Mouse (Mus musculus): ENCODE results near the gene Rnf4.

Rnf4 gene

GRCm38 (mm10) chr5:34336775-34337450, 824 bp downstream of the Rnf4 start:
- in situ Hi-C loops (cut with MboI, MseI): no loop called here

DNA sequence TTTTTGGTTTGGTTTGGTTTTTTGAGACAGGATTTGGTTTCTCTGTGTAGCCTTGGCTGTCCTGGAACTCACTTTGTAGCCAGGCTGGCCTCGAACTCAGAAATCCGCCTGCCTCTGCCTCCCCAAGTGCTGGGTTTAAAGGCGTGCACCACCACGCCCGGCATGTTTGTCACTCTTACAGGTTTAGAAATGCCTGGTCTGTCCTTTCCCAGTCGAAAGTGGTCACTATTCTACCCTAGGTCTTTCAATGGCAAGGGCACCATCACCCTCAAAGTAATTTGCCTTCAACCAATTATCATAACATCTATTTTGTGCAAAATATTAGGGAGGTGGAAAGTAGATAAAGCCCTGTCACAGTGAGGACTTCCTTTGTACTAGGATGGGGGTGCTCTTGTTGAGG, 4.2 kb downstream of the Rnf4 start:
- in situ Hi-C loops (cut with MboI, MseI): loop anchor here (10.0 kb wide), 1 partner anchor 285 kb away; no protein-coding TSS in a partner anchor

DNA sequence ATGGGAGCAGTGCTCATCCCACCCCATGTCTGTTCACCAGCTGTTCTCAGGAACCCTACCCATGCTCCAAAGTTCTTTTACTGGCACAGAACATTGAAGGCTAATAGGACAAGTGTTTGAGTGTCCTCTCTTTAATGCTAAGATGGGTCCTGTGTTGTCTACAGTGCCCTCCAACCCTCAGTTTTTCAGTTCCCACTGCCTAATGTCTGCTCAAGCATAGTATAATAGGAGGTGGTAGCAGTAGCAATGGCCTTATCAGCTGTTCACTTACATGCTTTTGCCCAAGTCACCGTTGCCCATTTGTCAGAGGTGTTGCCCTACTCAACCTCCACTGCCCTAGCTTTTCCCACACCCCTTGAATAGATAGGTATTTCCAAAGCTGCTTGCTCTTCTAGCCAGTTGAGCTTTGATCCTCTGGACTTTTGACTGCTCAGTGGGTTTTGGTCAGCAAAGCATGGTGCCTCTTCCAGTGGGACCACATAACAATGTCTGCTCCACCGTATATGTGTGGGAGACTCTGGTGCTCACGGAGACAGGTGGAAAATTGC, 16.1 kb downstream of the Rnf4 start:
- in situ Hi-C loops (cut with MboI, MseI): loop anchor here (10.0 kb wide), 1 partner anchor 293 kb away; no protein-coding TSS in a partner anchor

- in situ Hi-C loops (cut with MboI, MseI): no loop called here
These were observed 24.2 kb downstream of the Rnf4 start for GRCm38 (mm10) chr5:34360261-34360660.

GRCm38 (mm10) chr5:34363115-34363514, 27.0 kb downstream of the Rnf4 start:
- in situ Hi-C loops (cut with MboI, MseI): no loop called here

GRCm38 (mm10) chr5:34368551-34369290, 32.6 kb downstream of the Rnf4 start:
- in situ Hi-C loops (cut with MboI, MseI): no loop called here

DNA sequence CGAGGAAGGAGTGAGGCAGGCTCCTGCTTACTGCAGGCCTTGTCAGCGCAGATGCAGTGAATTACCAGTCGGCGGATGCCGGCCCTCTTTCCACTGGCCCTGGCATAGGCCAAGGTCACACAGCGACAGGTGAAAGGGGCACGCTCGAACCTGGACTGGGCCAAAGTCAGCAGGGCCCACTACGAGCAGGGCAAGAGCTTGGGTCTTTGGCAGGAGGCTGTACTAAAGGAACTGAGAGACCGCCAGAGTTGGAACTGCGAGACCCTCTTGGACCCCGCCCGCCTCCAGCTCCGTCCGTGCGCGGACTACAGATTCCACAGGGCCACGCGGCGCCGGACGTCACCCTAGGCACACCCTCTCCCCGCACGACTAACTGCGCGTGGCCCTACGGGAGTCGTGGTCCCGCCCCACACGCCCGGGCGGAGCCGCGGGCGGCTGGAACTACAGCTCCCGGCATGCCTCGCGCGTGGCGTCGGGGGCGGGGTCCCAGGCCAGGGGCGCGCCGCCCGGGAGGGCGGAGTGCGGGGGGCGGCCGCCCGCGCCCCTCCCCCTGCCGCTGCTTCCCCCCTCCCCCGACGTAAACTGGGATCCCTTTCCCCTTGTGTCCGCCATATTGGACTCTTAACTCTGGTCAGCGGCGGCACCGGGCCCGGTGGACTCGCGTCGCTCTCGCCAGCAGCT, 33.4 kb downstream of the Rnf4 start, which contains the start of gene Fam193a:
Gene Fam193a, plus strand, starts transcription at position 593 of the 681 bp plus-strand sequence.
- in situ Hi-C loops (cut with MboI, MseI): no loop called here

DNA sequence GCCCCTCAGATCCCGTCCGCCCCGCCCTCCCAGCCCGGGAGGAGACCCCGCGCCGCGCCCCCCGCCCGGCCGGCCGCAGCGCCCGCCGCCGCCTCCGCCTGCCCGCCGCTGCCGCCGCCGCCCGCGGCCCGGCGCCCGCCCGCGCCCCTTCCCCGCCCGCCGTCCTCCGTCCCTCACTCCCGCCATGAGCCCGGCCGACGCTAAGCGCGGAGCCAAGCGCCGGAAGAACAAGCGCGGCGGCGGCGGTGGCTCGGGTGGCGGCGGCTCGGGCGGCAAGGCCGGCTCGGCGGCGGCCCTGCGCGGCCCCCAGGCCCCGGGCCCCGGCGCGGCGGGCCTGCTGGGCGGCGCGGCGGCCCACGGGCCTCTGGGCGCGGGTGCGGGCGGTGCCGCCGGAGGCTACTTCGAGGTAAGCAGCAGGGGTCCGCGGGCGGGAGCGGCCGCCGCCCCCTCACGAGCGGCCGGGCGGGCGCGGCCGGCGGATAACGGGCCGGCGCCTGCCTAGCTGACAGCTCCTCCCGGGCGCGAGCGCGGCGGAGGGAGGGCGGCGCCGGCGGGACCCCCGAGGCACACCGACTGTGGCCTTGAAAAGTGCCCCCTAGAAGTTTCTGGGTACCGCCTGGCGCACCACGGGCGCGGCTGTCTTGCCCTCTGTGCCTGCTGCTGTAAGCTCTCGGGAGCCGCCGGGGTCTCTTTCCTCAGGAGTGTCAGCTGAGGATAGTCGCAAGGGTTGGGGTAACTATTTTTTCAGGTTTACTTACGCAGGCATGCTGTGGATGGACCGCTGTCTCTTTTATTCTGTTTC, 34.1 kb downstream of the Rnf4 start:
- in situ Hi-C loops (cut with MboI, MseI): no loop called here

DNA sequence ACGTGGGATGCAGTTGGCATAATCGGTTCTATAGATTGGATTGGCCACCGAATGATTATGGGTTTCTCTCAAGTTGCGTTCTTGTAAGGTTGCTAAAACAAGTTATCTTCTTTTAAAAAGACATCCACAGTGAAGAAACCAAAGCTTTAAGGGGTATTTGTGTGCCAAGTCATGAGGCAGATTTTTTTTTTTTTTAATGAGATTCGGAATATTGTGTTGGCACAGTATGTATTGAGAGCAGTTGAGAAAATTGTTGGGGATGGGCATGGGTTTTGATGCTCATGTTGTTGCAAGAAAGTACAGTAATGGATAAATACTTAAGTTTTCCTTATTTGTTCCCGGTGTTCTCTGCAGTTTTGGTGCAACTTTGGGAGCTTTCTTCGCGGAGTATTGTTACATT, 34.8 kb downstream of the Rnf4 start:
- in situ Hi-C loops (cut with MboI, MseI): no loop called here

DNA sequence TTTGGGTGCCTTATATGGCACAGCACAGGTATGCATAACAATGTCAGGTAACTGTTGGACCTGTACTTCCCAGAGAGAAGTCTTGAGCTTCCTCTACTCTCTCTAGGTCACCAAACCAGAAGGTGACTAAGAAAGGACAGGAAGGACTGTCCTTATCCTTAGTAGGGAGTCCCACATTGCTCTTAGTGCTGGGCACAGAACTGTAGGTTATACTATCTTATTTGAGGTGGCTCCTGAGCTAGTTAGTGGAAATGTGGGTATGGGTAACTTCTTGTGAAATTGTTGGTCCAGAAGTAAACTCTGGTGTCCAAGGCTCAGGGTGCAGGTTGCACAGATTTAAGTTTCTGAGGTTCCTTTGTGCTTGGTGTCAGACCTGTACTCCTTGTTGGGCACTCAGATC, 36.1 kb downstream of the Rnf4 start:
- in situ Hi-C loops (cut with MboI, MseI): no loop called here

DNA sequence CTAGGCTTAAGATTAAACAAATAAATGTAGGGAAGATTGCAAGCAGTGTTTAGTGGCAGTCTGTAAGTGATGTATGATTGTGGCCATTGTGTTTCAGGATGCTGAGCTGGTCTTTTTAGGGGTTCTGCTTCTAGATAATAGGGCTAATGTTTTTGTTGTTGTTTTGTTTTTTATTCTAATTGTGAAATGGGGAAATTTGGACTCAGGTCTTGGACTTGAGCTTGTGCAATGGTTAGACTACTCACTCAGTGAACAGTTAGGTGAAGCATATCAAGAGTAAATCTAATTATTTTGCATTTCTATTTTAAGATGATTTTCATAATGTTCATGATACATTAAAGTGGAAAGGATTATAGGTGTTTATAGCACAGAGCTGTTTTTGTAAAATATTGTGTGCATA, 36.5 kb downstream of the Rnf4 start:
- in situ Hi-C loops (cut with MboI, MseI): no loop called here

- in situ Hi-C loops (cut with MboI, MseI): no loop called here
These were observed 42.7 kb downstream of the Rnf4 start for GRCm38 (mm10) chr5:34378787-34379186.

GRCm38 (mm10) chr5:34381700-34382099, 45.6 kb downstream of the Rnf4 start:
- in situ Hi-C loops (cut with MboI, MseI): no loop called here

DNA sequence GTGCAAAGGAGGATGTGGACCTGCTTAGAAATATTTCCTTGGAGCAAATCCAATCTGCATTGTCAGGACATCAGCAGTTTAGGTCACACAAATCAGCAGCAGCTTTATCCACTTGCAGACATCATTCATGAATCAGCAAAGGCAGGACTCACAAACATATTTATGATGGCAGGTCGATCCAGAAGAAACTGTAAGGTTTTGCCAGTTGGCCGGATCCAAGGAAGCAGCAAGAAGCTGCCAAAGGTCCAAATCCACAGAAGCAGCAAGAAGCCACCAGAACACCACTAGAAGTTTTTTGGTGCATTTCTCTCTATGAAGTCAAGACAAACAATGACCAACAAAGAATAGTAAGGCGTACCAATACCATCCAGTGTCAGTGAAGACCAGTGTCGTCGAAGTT, 49.5 kb downstream of the Rnf4 start:
- in situ Hi-C loops (cut with MboI, MseI): no loop called here

- in situ Hi-C loops (cut with MboI, MseI): no loop called here
These were observed 50.7 kb downstream of the Rnf4 start for GRCm38 (mm10) chr5:34386744-34387143.

DNA sequence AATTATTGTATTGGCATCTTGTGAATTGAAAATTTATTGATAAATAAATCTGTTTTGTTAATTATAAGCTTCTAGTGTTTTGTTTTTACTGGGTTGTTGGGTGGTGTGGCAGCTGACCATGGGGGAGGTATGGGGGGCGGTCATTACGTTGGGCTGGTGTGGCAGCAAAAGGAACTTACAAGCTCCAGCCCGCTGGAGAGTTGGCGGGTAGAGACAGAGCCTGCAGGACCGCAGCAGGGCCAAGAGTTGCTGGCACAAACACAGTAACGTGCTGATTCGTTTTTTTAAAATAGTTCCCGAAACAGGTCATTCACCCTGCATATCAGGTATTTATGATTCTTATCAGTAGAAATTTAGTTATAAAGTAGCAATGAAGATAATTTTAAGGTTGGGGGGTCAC, 57.2 kb downstream of the Rnf4 start:
- in situ Hi-C loops (cut with MboI, MseI): no loop called here

- in situ Hi-C loops (cut with MboI, MseI): no loop called here
These were observed 59.3 kb downstream of the Rnf4 start for GRCm38 (mm10) chr5:34395347-34395746.

- in situ Hi-C loops (cut with MboI, MseI): no loop called here
These were observed 59.9 kb downstream of the Rnf4 start for GRCm38 (mm10) chr5:34395850-34396540.

DNA sequence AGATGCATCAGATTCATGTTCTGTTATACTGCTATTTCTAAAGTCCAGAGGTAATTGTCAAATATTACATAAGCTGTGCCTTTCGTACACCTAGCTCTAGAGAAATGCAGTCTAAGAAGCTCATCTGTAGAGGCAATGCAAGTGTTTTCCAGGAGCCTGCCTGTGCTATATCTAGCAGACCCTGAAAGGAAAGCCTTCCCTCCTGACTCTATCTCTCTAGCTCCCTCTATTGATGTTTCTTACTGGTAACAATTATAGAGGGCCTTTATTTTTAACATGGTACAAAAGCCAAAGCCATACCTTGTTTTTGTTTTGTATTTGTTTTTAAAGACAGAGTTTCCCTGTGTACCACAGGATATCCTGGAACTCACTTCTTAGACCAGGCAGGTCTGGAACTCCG, 61.8 kb downstream of the Rnf4 start:
- in situ Hi-C loops (cut with MboI, MseI): no loop called here

DNA sequence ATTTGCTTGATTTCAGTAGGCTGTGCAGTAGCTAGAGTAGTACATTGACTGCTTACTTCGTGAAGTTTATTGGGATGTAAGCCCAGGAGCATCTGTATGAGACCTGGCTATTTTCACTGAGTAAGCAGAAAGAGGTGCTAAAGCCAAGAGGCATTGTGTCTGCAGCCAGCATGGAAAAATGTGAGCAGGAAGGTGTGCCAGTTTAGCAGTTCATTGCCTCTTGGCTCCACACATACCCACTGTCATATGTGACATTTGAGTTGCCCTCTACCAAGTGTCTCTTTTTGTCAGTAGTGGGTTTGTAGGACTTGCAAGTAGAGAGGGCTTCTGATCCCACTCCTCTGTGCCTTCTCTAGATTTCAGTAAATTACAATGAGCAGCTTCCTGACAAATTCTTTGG, 62.2 kb downstream of the Rnf4 start:
- in situ Hi-C loops (cut with MboI, MseI): no loop called here

Data from T-helper 1 cell (primary cell).